Mouse (Mus musculus) myocyte (in vitro differentiated cells): ENCODE measurements at regions not wholly inside any gene's neighbourhood (a gene's known extent, or its start where the extent isn't known, plus 50 kb on each side); places are given as distances from the start of the nearest gene placed in this dataset.

Source experiments
- MYOD1 ChIP-seq, 3 experiments: IDR thresholded peaks; one replicate each; pipeline ENCODE4 v1.6.1; 2011; ENCODE audit warnings: control low read depth in 2 of 3, low read depth in 2 of 3, mild to moderate bottlenecking in 2 of 3, moderate library complexity in 1 of 3; ENCODE audit not compliant: insufficient read length in 2 of 3, control insufficient read depth in 1 of 3
- MYOG ChIP-seq, 3 experiments: IDR thresholded peaks; one replicate each; pipeline ENCODE4 v1.6.1; 2011; ENCODE audit warnings: control low read depth in 2 of 3, low read depth in 2 of 3, mild to moderate bottlenecking in 2 of 3; ENCODE audit not compliant: insufficient read length in 2 of 3, control insufficient read depth in 1 of 3, insufficient read depth in 1 of 3
- POLR2A ChIP-seq: IDR thresholded peaks from one replicate; pipeline ENCODE4 v1.6.1; 2011; ENCODE audit warnings: low read depth, mild to moderate bottlenecking, control low read depth, moderate library complexity; ENCODE audit not compliant: insufficient read length
- REST ChIP-seq: IDR thresholded peaks from one replicate; pipeline ENCODE4 v1.6.1; 2011; ENCODE audit warnings: mild to moderate bottlenecking, control low read depth, moderate library complexity; ENCODE audit not compliant: insufficient read depth, insufficient read length
- USF1 ChIP-seq: IDR thresholded peaks from one replicate; pipeline ENCODE4 v1.6.1; 2011; ENCODE audit warnings: low read depth, mild to moderate bottlenecking, control low read depth, moderate library complexity

DNA sequence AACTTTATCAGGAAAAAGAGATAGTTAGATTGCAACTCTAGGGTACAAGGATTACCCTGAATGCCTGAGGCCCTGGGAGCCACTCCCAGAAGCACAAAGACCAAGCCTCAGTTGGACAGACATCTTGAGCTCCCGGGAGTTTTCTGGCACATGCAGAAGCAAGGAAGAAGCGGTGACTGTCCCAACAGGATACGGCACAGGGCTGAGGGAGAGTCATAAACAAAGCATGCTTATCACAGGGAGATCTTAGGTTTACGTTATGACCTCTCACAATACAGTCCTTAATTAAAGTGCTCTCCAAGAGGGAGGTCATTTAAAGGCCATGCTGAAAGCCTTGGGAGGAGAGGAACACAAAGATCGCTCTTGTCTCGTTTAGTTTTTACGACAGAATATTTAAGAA lies 143.1 kb downstream of the Gm11361 start:
- TF ChIP-seq POLR2A (no peak), USF1 (no peak), REST (no peak), MYOD1 (IDR thresholded peaks at IDR 0.05; ENCODE audit: control insufficient read depth in 1 of 3, insufficient read length in 2 of 3, low read depth in 2 of 3) (no peak), MYOG (IDR thresholded peaks at IDR 0.05; ENCODE audit: control insufficient read depth in 1 of 3, insufficient read depth in 1 of 3, insufficient read length in 2 of 3, low read depth in 2 of 3) (no peak)
